Mouse (Mus musculus): ENCODE results near the gene Ube3a. TPM values are rescaled to one million over a fixed set of nuclear protein-coding genes. Genes with fewer than 3 reads are reported as not detected.

The Ube3a gene
- 100 to 1,000 TPM; 143 to 145 TPM for total RNA-seq (2021)

- DNase-seq = peak; percentile 98
These were observed at the start of gene Ube3a for GRCm38 (mm10) chr7:59228045-59228865. TSS of gene Ube3a (plus strand) at chr7:59228750.

- no peak for DNase-seq
These were observed 35.7 kb upstream of the Ube3a start for GRCm38 (mm10) chr7:59192831-59193230.

DNA sequence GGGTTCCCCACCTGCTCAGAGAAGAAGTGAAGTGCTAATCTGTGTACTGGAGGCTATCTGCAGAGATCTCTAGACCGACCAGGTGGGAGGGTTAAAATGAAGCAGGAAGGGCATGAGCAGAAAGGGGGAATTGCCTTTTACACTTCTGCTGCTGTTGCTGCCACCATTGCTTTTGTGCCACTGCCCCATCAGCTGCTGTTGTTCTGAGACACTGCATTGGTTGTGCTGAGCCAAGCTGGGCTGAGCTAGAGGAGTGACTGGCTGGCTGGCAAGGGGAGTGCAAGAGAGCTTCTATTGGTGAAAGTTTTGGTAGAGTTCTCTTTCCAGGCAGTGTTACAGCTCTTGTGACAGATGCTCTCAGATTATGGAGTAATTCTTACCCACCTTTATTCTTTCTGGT lies 13.6 kb upstream of the Ube3a start:
- DNase-seq = no peak

DNA sequence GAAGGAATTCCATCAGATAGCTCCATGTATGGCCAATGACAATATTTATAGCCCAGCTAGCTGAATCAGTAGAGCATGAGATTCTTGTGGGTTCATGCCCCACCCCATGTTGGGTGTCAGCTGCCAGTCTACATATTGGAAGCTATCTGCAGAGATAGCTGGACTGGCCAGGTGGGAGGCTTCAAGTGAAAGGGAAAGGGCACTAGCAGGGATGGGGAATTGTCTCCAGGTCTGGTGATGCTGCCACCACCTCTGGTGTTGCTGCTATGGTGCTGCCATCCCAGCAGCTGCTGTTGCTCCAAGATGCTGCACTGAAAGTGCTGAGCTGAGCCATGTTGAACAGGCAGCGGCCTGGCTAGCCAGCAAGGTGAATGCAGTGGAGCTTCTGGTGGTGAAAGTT lies 7.3 kb upstream of the Ube3a start:
- DNase-seq = no peak

DNA sequence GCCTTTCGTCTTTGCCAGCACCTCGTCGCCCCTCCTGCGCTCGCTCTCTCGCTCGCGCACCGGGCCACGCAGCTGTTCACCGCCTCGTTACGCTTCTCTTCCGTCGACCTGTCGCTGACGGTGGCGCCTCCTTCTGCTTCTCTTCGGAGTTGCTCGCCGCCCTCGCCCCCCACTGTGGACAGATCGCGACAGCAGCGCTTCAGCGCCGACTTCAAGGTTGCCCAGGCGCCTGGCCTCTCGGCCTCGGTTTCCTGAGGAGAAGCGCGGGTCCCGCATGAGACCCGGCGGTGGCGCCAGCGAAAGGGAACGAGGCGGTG lies 274 bp downstream of the Ube3a start:
- no peak for DNase-seq

DNA sequence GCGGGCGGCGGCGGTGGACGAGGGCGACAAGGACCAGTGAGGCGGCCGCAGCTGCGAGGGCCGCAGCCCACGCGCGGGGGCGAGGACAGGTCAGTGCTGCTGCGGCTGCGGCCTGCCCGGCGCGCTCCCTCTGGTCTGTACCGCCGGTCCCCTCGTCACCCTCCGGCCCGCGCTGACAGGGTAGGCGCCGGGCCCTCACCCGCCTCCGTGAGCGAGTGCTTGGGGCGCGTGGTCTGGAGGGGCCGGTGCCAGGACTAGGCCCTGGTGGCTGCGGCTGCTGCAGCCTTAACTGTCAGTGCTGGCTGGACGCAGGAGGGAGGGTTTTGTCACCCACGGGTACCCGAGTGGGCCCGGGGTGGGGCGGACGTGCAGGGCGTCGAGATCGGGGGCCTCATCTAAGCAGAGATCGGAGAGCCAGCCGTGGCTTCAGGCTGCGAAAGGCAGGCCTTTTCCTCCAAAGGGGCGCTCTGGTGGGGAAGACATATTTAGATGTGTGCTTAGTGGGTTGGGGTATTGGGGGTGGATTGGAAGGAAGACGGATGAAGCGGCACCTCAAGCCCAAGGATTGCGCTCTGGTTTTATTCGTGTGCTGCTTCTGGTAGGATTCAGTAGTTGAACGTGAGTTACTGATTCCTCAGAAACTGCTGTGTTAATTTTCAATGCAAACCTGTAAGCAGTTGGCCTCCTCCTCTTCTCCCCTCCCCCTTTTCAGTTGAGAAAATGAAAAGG lies 797 bp downstream of the Ube3a start:
- peak; percentile 66 for DNase-seq

GRCm38 (mm10) chr7:59230304-59230703 lies 1.8 kb downstream of the Ube3a start:
- DNase-seq = no peak

DNA sequence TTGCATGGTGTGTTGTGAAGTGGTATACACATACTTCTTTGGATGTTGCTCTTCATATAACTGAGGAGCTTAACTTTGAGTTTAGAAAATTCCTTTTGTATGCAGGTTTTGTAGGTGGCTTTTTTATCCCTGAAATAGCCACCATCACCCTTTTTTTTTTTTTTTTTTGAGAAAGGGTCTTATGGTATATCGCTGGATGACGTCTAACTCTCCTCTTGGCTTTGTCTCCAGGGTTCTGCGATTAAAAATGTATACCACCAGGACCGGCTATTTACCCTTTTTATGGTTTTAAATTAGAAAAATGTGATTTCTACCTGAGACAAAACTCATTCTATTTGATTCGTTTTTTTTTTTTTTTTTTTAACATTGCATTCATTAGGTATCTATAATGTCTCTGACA lies 2.2 kb downstream of the Ube3a start:
- DNase-seq = no peak

GRCm38 (mm10) chr7:59231960-59232359 lies 3.4 kb downstream of the Ube3a start:
- no peak for DNase-seq

DNA sequence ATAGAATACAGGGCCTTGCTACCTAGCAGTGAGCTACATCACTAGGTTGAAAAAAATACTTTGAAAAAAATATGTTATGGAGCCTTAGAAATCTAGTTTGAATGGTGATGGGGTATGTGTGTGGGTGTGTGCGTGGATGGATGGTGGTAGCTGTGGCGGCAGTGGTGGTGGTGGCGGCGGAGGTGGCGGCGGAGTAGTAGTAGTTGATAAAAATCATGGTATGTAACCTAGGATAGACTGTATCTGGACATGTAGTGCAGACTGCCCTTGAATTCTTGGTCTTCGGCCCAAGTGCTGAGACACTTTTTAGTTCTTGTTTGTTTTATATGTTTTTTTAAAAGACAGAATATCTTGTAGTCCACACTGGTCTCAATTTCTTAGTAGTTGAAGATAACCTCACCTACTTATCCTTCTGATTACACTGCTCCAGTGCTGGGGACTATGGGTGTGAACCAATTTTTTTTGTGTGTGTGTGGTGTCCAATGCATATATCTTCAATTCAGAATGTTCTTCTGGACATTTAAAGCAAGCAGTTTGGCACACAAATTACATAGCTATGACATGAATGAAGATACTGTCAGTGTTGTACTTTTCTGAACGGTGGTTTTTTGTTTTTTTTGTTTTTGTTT lies 6.3 kb downstream of the Ube3a start:
- no peak for DNase-seq

GRCm38 (mm10) chr7:59243257-59243656 lies 14.7 kb downstream of the Ube3a start:
- DNase-seq = no peak

- DNase-seq = no peak
These were observed 17.0 kb downstream of the Ube3a start for GRCm38 (mm10) chr7:59245541-59245940.

- no peak for DNase-seq
These were observed 24.8 kb downstream of the Ube3a start for GRCm38 (mm10) chr7:59253373-59253772.

DNA sequence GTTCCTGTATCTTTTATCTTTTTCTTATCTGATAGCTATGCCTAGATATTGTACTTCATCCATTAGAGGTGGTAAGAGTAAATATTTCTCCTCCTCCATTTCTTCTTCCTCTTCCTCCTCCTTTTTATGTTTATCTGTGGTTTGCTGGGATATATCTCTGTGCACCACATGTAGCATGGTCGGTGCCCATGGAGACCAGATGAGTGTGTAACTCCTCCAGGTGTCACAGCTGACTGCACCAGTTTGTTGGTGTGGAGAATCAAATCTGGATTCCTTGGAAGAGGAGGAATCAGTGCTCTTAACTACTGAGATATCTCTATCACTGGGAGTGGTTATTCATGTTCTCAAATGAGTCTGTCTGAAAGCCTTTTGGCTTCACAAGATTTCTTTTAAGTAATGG lies 37.0 kb downstream of the Ube3a start:
- DNase-seq = no peak

GRCm38 (mm10) chr7:59271775-59272174 lies 43.2 kb downstream of the Ube3a start:
- no peak for DNase-seq

- DNase-seq = no peak
These were observed 84.0 kb downstream of the Ube3a start for GRCm38 (mm10) chr7:59312576-59312975.

- DNase-seq = no peak
These were observed 94.2 kb downstream of the Ube3a start for GRCm38 (mm10) chr7:59322759-59323158.

Measured in heart, postnatal 4 days (tissue).